8 mouse cellular contexts compared by ENCODE assay signal in the genomic region with DNA sequence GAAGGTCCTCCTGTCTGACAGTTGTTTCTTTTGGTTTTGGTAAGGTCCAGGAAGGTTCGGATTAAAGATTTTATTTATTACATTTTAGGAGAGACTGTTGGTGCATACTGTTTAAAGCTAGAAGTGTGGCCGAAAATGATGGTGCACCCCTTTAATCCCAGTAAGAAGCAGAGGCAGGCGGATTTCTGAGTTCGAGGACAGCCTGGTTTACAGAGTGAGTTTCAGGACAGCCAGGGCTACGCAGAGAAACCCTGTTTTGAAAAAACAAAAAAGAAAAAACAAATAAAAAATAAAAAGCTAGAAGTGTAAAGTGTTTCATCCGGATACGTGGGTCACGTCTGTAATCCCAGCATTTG. TPM values are rescaled to one million over a fixed set of nuclear protein-coding genes. Genes with fewer than 3 reads are reported as not detected.
DNase-seq lines count a peak whose midpoint lies in the region; ATAC-seq and TF ChIP-seq lines count a peak whose summit lies in the region.

No protein-coding gene starts in this region.

- H3K27ac ChIP-seq in layer of hippocampus, adult 2 months: peak overlapping the region; percentile 80
- H3K27ac ChIP-seq in embryonic facial prominence, embryonic 12.5 days: no peak overlapping the region
- H3K27ac ChIP-seq in intestine, embryonic 16.5 days (ENCODE audit: low read length): 0 out of 2 replicates have a peak overlapping the region, but pooled peaks have one; percentile 33

- H3K27me3 ChIP-seq in embryonic facial prominence, embryonic 12.5 days: no peaks in the 10 kb centered on the region
- no peaks in the 10 kb centered on the region for H3K27me3 ChIP-seq in intestine, embryonic 16.5 days (replicated peaks; ENCODE audit: control insufficient read depth, insufficient read depth, low read length)
- H3K27me3 ChIP-seq in myocyte (ENCODE audit: control insufficient read depth, insufficient read depth, insufficient read length): no peaks in the 10 kb centered on the region

- no peak for DNase-seq in layer of hippocampus, adult 2 months (ENCODE audit: low spot score in 2 of 2)
- no peak for DNase-seq in layer of hippocampus, adult 8-10 months (ENCODE audit: low spot score in 2 of 2)
- DNase-seq in right cerebral cortex, adult 18-20 months: no peak
- DNase-seq in kidney, adult 18-20 months: no peak

- no peaks in the 10 kb centered on the region for H3K36me3 ChIP-seq in embryonic facial prominence, embryonic 12.5 days
- no peaks in the 10 kb centered on the region for H3K36me3 ChIP-seq in intestine, embryonic 16.5 days (ENCODE audit: control insufficient read depth, insufficient read depth, low read length)
- no peaks in the 10 kb centered on the region for H3K36me3 ChIP-seq in myocyte (ENCODE audit: control insufficient read depth, insufficient read depth)

- ATAC-seq in embryonic facial prominence, embryonic 12.5 days (ENCODE audit: insufficient number of reproducible peaks, insufficient read depth, low FRiP score, low TSS enrichment): no peak; the same call in 1 of the 2 replicates
- ATAC-seq in intestine, embryonic 16.5 days: no peak; the same call in 1 of the 2 replicates
- ATAC-seq in monocyte, adult 5-6 weeks (replicated peaks; ENCODE audit: insufficient number of reproducible peaks, low FRiP score, low TSS enrichment, poor library complexity, severe bottlenecking): no peak

- no peak overlapping the region for H3ac ChIP-seq in myocyte (ENCODE audit: control insufficient read depth, insufficient read length)

- TF ChIP-seq CTCF in layer of hippocampus, adult 2 months (conservative IDR thresholded peaks at IDR 0.05): peak; percentile 29; the same call in 1 of the 2 replicates

- H3K4me1 ChIP-seq in embryonic facial prominence, embryonic 12.5 days: no peaks in the 10 kb centered on the region
- 0 out of 2 replicates have a peak, but pooled peaks cover 2% of the 10 kb centered on the region for H3K4me1 ChIP-seq in intestine, embryonic 16.5 days (ENCODE audit: control insufficient read depth, insufficient read depth, low read length)

- peaks cover 16% of the 10 kb centered on the region for H3K79me2 ChIP-seq in myocyte (ENCODE audit: control insufficient read depth, insufficient read depth)

- H3K9me3 ChIP-seq in embryonic facial prominence, embryonic 12.5 days: no peaks in the 10 kb centered on the region
- H3K9me3 ChIP-seq in intestine, embryonic 16.5 days (ENCODE audit: control insufficient read depth, low read length): no peaks in the 10 kb centered on the region

- H3K4me3 ChIP-seq in layer of hippocampus, adult 2 months: peak overlapping the region; percentile 70
- H3K4me3 ChIP-seq in embryonic facial prominence, embryonic 12.5 days: peak overlapping the region; percentile 60
- peak overlapping the region; percentile 63 for H3K4me3 ChIP-seq in intestine, embryonic 16.5 days (ENCODE audit: low read length)
- peak overlapping the region; percentile 40 for H3K4me3 ChIP-seq in myocyte

- H3K9ac ChIP-seq in embryonic facial prominence, embryonic 12.5 days: peak overlapping the region; percentile 63; the same call in 1 of the 2 replicates
- H3K9ac ChIP-seq in intestine, embryonic 16.5 days (ENCODE audit: low read depth, low read length): peak overlapping the region; percentile 73

- peak overlapping the region; percentile 69 for H3K4me2 ChIP-seq in embryonic facial prominence, embryonic 12.5 days (replicated peaks)
- peak overlapping the region; percentile 62 for H3K4me2 ChIP-seq in intestine, embryonic 16.5 days (ENCODE audit: low read depth, low read length)
- peak overlapping the region; percentile 86 for H3K4me2 ChIP-seq in myocyte (ENCODE audit: low read depth)

- WGBS in embryonic facial prominence, embryonic 12.5 days: 34% methylated on average over 8 of the region's 8 CpGs
- WGBS in intestine, embryonic 16.5 days: 32% methylated on average over 8 of the region's 8 CpGs

- TF ChIP-seq POLR2A in myocyte (IDR thresholded peaks at IDR 0.05; ENCODE audit: insufficient read length, low read depth): no peak

TF ChIP-seq in myocyte, 11 proteins besides CTCF, POLR2A, EP300 and RAD21:
- TF ChIP-seq MYOD1 (IDR thresholded peaks at IDR 0.05; ENCODE audit: control insufficient read depth in 1 of 3, insufficient read length in 2 of 3, low read depth in 2 of 3): no peak
- no peak for TF ChIP-seq MYOG (IDR thresholded peaks at IDR 0.05; ENCODE audit: control insufficient read depth in 1 of 3, insufficient read depth in 1 of 3, insufficient read length in 2 of 3, low read depth in 2 of 3)
- TF ChIP-seq MAX (IDR thresholded peaks at IDR 0.05; ENCODE audit: low read depth): no peak
- TF ChIP-seq CEBPB (IDR thresholded peaks at IDR 0.05; ENCODE audit: insufficient read depth, poor library complexity, severe bottlenecking): no peak
- TF ChIP-seq SRF (IDR thresholded peaks at IDR 0.05; ENCODE audit: control insufficient read depth, insufficient read length, low read depth): no peak
- TF ChIP-seq TCF3 (IDR thresholded peaks at IDR 0.05; ENCODE audit: insufficient read length, low read depth): no peak
- no peak for TF ChIP-seq TCF12 (IDR thresholded peaks at IDR 0.05; ENCODE audit: insufficient read depth, poor library complexity, severe bottlenecking)
- no peak for TF ChIP-seq POLR2AphosphoS2 (IDR thresholded peaks at IDR 0.05; ENCODE audit: insufficient read length, low read depth)
- TF ChIP-seq USF1 (IDR thresholded peaks at IDR 0.05; ENCODE audit: low read depth): no peak
- TF ChIP-seq E2F4 (IDR thresholded peaks at IDR 0.05; ENCODE audit: insufficient read depth): no peak
- no peak for TF ChIP-seq REST (IDR thresholded peaks at IDR 0.05; ENCODE audit: insufficient read depth, insufficient read length)

RNA-seq across cellular contexts. Expression of gene Mfap1b, which starts 0.3 kb away (rescaled TPM):
- total RNA-seq in layer of hippocampus, adult 2 months (2021): 10 to 100 TPM; 45.3 to 47.2 TPM
- total RNA-seq in layer of hippocampus, adult 8-10 months (2022): 10 to 100 TPM; 40.8 to 46.2 (median 43.9) TPM
- 62.6 and 64.2 TPM in 2 replicates for polyA plus RNA-seq in embryonic facial prominence, embryonic 12.5 days (2016; fragmentation: Nextera tagmentation; extraction: Ambion mirVana)
- 38.2 and 40.2 TPM in 2 replicates for polyA plus RNA-seq in intestine, embryonic 16.5 days (2015; fragmentation: Nextera tagmentation; extraction: Ambion mirVana)
- polyA plus RNA-seq in myocyte (2012; fragmentation: generic; extraction: Trizol): 13.1 TPM
- total RNA-seq in monocyte, adult 5-6 weeks (2017): 89.4 to 102 TPM (median 99.0 TPM) in 3 replicates

RNA-seq across cellular contexts. Expression of gene Serinc4, which starts 17.6 kb away (rescaled TPM):
- under 1 TPM; 0.47 to 0.82 TPM for total RNA-seq in layer of hippocampus, adult 2 months (2021)
- under 1 TPM in 3 of 4 experiments, not detected in 1; 0.25 to 0.74 (median 0.36) TPM for total RNA-seq in layer of hippocampus, adult 8-10 months (2022)
- not detected in 2 replicates for polyA plus RNA-seq in embryonic facial prominence, embryonic 12.5 days (2016; fragmentation: Nextera tagmentation; extraction: Ambion mirVana)
- 0.13 TPM in 1 of 2 replicates, not detected in the other for polyA plus RNA-seq in intestine, embryonic 16.5 days (2015; fragmentation: Nextera tagmentation; extraction: Ambion mirVana)
- polyA plus RNA-seq in myocyte (2012; fragmentation: generic; extraction: Trizol): 0.32 TPM
- total RNA-seq in monocyte, adult 5-6 weeks (2017): 6.2 to 6.5 TPM (median 6.3 TPM) in 3 replicates

RNA-seq across cellular contexts. Expression of gene Hypk, which starts 21.1 kb away (rescaled TPM):
- 10 to 100 TPM; 17.6 to 18.2 TPM for total RNA-seq in layer of hippocampus, adult 2 months (2021)
- total RNA-seq in layer of hippocampus, adult 8-10 months (2022): 10 to 100 TPM; 16.2 to 22.7 (median 17.0) TPM
- 128 and 143 TPM in 2 replicates for polyA plus RNA-seq in embryonic facial prominence, embryonic 12.5 days (2016; fragmentation: Nextera tagmentation; extraction: Ambion mirVana)
- polyA plus RNA-seq in intestine, embryonic 16.5 days (2015; fragmentation: Nextera tagmentation; extraction: Ambion mirVana): 88.3 and 89.9 TPM in 2 replicates
- polyA plus RNA-seq in myocyte (2012; fragmentation: generic; extraction: Trizol): 26.4 TPM
- 102 to 176 TPM (median 115 TPM) in 3 replicates for total RNA-seq in monocyte, adult 5-6 weeks (2017)

RNA-seq across cellular contexts. Expression of gene Serf2, which starts 25.2 kb away (rescaled TPM):
- total RNA-seq in layer of hippocampus, adult 2 months (2021): 100 to 1,000 TPM; 146 to 155 TPM
- 100 to 1,000 TPM; 111 to 162 (median 132) TPM for total RNA-seq in layer of hippocampus, adult 8-10 months (2022)
- 495 and 504 TPM in 2 replicates for polyA plus RNA-seq in embryonic facial prominence, embryonic 12.5 days (2016; fragmentation: Nextera tagmentation; extraction: Ambion mirVana)
- polyA plus RNA-seq in intestine, embryonic 16.5 days (2015; fragmentation: Nextera tagmentation; extraction: Ambion mirVana): 456 and 469 TPM in 2 replicates
- polyA plus RNA-seq in myocyte (2012; fragmentation: generic; extraction: Trizol): 891 TPM
- 152 to 251 TPM (median 235 TPM) in 3 replicates for total RNA-seq in monocyte, adult 5-6 weeks (2017)

RNA-seq across cellular contexts. Expression of gene Ell3, which starts 30.1 kb away (rescaled TPM):
- not detected for total RNA-seq in layer of hippocampus, adult 2 months (2021)
- not detected for total RNA-seq in layer of hippocampus, adult 8-10 months (2022)
- 12.4 and 15.6 TPM in 2 replicates for polyA plus RNA-seq in embryonic facial prominence, embryonic 12.5 days (2016; fragmentation: Nextera tagmentation; extraction: Ambion mirVana)
- polyA plus RNA-seq in intestine, embryonic 16.5 days (2015; fragmentation: Nextera tagmentation; extraction: Ambion mirVana): 6.7 and 7.9 TPM in 2 replicates
- polyA plus RNA-seq in myocyte (2012; fragmentation: generic; extraction: Trizol): 0.05 TPM
- 1.8 to 4.3 TPM (median 3.0 TPM) in 3 replicates for total RNA-seq in monocyte, adult 5-6 weeks (2017)
